Mouse (Mus musculus) midbrain, embryonic 11.5 days (tissue): ENCODE measurements at regions not wholly inside any gene's neighbourhood (a gene's known extent, or its start where the extent isn't known, plus 50 kb on each side); places are given as distances from the start of the nearest gene placed in this dataset.
A peak's percentile ranks its signal among the peaks of the same experiment; 100 is the strongest.

Experiments used
- ATAC-seq: fragments of 200-750 bp; cut with Nextera tagmentation; 2 replicates; pipeline ENCODE4 v1.8.0; 2017; ENCODE audit warnings: moderate TSS enrichment, moderate library complexity; ENCODE audit not compliant: low FRiP score
- DNase-seq: peaks from one replicate; pipeline ENCODE4 v3.0.0; 2015; ENCODE audit warnings: low spot score; ENCODE audit errors: missing footprints
- H3K27ac ChIP-seq: fragments of 300-500 bp; sonication (generic); 2 replicates; pipeline ENCODE4 v1.5.1; 2014; ENCODE audit warnings: low read depth, low read length
- H3K27me3 ChIP-seq: fragments of 300-500 bp; sonication (generic); 2 replicates; pipeline ENCODE4 v1.6.1; 2014; ENCODE audit warnings: mild to moderate bottlenecking, low read length, moderate library complexity, mixed read lengths; ENCODE audit not compliant: control insufficient read depth, insufficient read depth
- H3K36me3 ChIP-seq: fragments of 300-500 bp; sonication (generic); 2 replicates; pipeline ENCODE4 v1.6.1; 2014; ENCODE audit warnings: mild to moderate bottlenecking, low read length, moderate library complexity, mixed read lengths; ENCODE audit not compliant: control insufficient read depth, insufficient read depth
- H3K4me1 ChIP-seq: fragments of 300-500 bp; sonication (generic); 2 replicates; pipeline ENCODE4 v1.6.1; 2014; ENCODE audit warnings: low read length; ENCODE audit not compliant: control insufficient read depth, insufficient read depth
- H3K4me2 ChIP-seq: fragments of 300-500 bp; sonication (generic); 2 replicates; pipeline ENCODE4 v1.6.1; 2014; ENCODE audit warnings: mild to moderate bottlenecking, moderate library complexity
- H3K4me3 ChIP-seq: fragments of 300-500 bp; sonication (generic); 2 replicates; pipeline ENCODE4 v1.5.1; 2014; ENCODE audit warnings: low read depth, low read length
- H3K9ac ChIP-seq: fragments of 300-500 bp; sonication (generic); 2 replicates; pipeline ENCODE4 v1.6.1; 2014; ENCODE audit warnings: low read length
- H3K9me3 ChIP-seq: fragments of 300-500 bp; sonication (generic); 2 replicates; pipeline ENCODE4 v1.6.1; 2016; ENCODE audit warnings: low read length; ENCODE audit not compliant: control insufficient read depth
- WGBS: fragments of 180-500 bp; shearing (Covaris S2); extraction: QIAGEN DNeasy Blood & Tissue Kit; methylation state at CpG from one replicate; pipeline ENCODE4 v1.1.7; 2014; 5-methylcytosine and 5-hydroxymethylcytosine counted together

GRCm38 (mm10) chr4:75676590-75677174, 398.6 kb upstream of the Dmac1 start:
- Histone ChIP-seq H3K9me3 (no peaks in the 10 kb centered on the region), H3K9ac (no peak overlapping the region), H3K36me3 (no peaks in the 10 kb centered on the region), H3K4me1 (no peaks in the 10 kb centered on the region), H3K27me3 (no peaks in the 10 kb centered on the region), H3K4me2 (no peak overlapping the region), H3K4me3 (no peak overlapping the region), H3K27ac (no peak overlapping the region)
- no peak for ATAC-seq
- WGBS = 69% methylated on average over 3 of the region's 3 CpGs
- no peak for DNase-seq

GRCm38 (mm10) chr4:75641046-75641445, 362.9 kb upstream of the Dmac1 start:
- no peaks in the 10 kb centered on the region for H3K36me3 ChIP-seq
- DNase-seq (no peak), ATAC-seq (no peak)
- H3K27me3 ChIP-seq = no peaks in the 10 kb centered on the region
- no peaks in the 10 kb centered on the region for H3K4me1 ChIP-seq
- H3K27ac ChIP-seq = no peak overlapping the region
- H3K9ac ChIP-seq = no peak overlapping the region
- H3K4me3 ChIP-seq = no peak overlapping the region
- H3K9me3 ChIP-seq = no peaks in the 10 kb centered on the region
- no peak overlapping the region for H3K4me2 ChIP-seq

GRCm38 (mm10) chr4:75636627-75637026, 358.5 kb upstream of the Dmac1 start:
- H3K9me3 ChIP-seq = no peaks in the 10 kb centered on the region
- no peak overlapping the region for H3K27ac ChIP-seq
- DNase-seq = no peak
- H3K4me1 ChIP-seq = no peaks in the 10 kb centered on the region
- H3K4me2 ChIP-seq = no peak overlapping the region
- 68% methylated on average over 1 of the region's 1 CpGs for WGBS
- H3K4me3 ChIP-seq = no peak overlapping the region
- H3K36me3 ChIP-seq = no peaks in the 10 kb centered on the region
- ATAC-seq = no peak
- H3K27me3 ChIP-seq = no peaks in the 10 kb centered on the region
- H3K9ac ChIP-seq = no peak overlapping the region

- H3K9me3 ChIP-seq = no peaks in the 10 kb centered on the region
- H3K9ac ChIP-seq = no peak overlapping the region
- DNase-seq (no peak), ATAC-seq (no peak)
- no peak overlapping the region for H3K4me2 ChIP-seq
- no peak overlapping the region for H3K4me3 ChIP-seq
- 87% methylated on average over 3 of the region's 3 CpGs for WGBS
- no peaks in the 10 kb centered on the region for H3K4me1 ChIP-seq
- H3K27ac ChIP-seq = no peak overlapping the region
- H3K27me3 ChIP-seq = no peaks in the 10 kb centered on the region
- no peaks in the 10 kb centered on the region for H3K36me3 ChIP-seq
These were observed 311.8 kb upstream of the Dmac1 start for GRCm38 (mm10) chr4:75589901-75590300.

GRCm38 (mm10) chr4:75588095-75588875, 310.2 kb upstream of the Dmac1 start:
- H3K4me1 ChIP-seq = no peaks in the 10 kb centered on the region
- H3K27me3 ChIP-seq = no peaks in the 10 kb centered on the region
- H3K9me3 ChIP-seq = no peaks in the 10 kb centered on the region
- H3K4me3 ChIP-seq = no peak overlapping the region
- no peak overlapping the region for H3K9ac ChIP-seq
- peak; percentile 61 for ATAC-seq
- H3K27ac ChIP-seq = no peak overlapping the region
- WGBS = 22% methylated on average over 6 of the region's 6 CpGs
- H3K36me3 ChIP-seq = no peaks in the 10 kb centered on the region
- DNase-seq = peak; percentile 90
- H3K4me2 ChIP-seq = no peak overlapping the region

GRCm38 (mm10) chr4:75579865-75580264, 301.8 kb upstream of the Dmac1 start:
- H3K36me3 ChIP-seq = no peaks in the 10 kb centered on the region
- H3K9ac ChIP-seq = no peak overlapping the region
- no peak overlapping the region for H3K27ac ChIP-seq
- H3K27me3 ChIP-seq = no peaks in the 10 kb centered on the region
- no peak overlapping the region for H3K4me2 ChIP-seq
- 94% methylated on average over 1 of the region's 1 CpGs for WGBS
- H3K4me1 ChIP-seq = no peaks in the 10 kb centered on the region
- H3K4me3 ChIP-seq = no peak overlapping the region
- H3K9me3 ChIP-seq = no peaks in the 10 kb centered on the region
- DNase-seq (no peak), ATAC-seq (no peak)

- no peak for DNase-seq
- Histone ChIP-seq H3K4me1 (no peaks in the 10 kb centered on the region), H3K9me3 (no peaks in the 10 kb centered on the region), H3K4me2 (no peak overlapping the region), H3K9ac (no peak overlapping the region), H3K27me3 (no peaks in the 10 kb centered on the region), H3K36me3 (no peaks in the 10 kb centered on the region), H3K27ac (no peak overlapping the region), H3K4me3 (no peak overlapping the region)
- no peak for ATAC-seq
These were observed 294.5 kb upstream of the Dmac1 start for GRCm38 (mm10) chr4:75572603-75573002.

- H3K4me1 ChIP-seq = no peaks in the 10 kb centered on the region
- no peaks in the 10 kb centered on the region for H3K27me3 ChIP-seq
- H3K4me3 ChIP-seq = no peak overlapping the region
- H3K4me2 ChIP-seq = no peak overlapping the region
- no peaks in the 10 kb centered on the region for H3K9me3 ChIP-seq
- 81% methylated on average over 2 of the region's 2 CpGs for WGBS
- no peak overlapping the region for H3K9ac ChIP-seq
- DNase-seq = no peak
- no peaks in the 10 kb centered on the region for H3K36me3 ChIP-seq
- no peak overlapping the region for H3K27ac ChIP-seq
- no peak for ATAC-seq
These were observed 289.5 kb upstream of the Dmac1 start for GRCm38 (mm10) chr4:75567630-75568029.

- H3K27me3 ChIP-seq = no peaks in the 10 kb centered on the region
- no peak overlapping the region for H3K4me2 ChIP-seq
- no peaks in the 10 kb centered on the region for H3K36me3 ChIP-seq
- no peaks in the 10 kb centered on the region for H3K9me3 ChIP-seq
- H3K27ac ChIP-seq = no peak overlapping the region
- WGBS = 4% methylated on average over 4 of the region's 4 CpGs
- no peak overlapping the region for H3K9ac ChIP-seq
- no peaks in the 10 kb centered on the region for H3K4me1 ChIP-seq
- ATAC-seq = peak; percentile 83
- no peak overlapping the region for H3K4me3 ChIP-seq
- DNase-seq = no peak
These were observed 284.4 kb upstream of the Dmac1 start for GRCm38 (mm10) chr4:75562480-75562879.
